Mouse (Mus musculus): ENCODE measurements around the gene Atat1. TPM values are rescaled to one million over a fixed set of nuclear protein-coding genes. Genes with fewer than 3 reads are reported as not detected.

The Atat1 gene
- polyA plus RNA-seq, 1 experiment from 2014 or later, result 213 TPM

DNA sequence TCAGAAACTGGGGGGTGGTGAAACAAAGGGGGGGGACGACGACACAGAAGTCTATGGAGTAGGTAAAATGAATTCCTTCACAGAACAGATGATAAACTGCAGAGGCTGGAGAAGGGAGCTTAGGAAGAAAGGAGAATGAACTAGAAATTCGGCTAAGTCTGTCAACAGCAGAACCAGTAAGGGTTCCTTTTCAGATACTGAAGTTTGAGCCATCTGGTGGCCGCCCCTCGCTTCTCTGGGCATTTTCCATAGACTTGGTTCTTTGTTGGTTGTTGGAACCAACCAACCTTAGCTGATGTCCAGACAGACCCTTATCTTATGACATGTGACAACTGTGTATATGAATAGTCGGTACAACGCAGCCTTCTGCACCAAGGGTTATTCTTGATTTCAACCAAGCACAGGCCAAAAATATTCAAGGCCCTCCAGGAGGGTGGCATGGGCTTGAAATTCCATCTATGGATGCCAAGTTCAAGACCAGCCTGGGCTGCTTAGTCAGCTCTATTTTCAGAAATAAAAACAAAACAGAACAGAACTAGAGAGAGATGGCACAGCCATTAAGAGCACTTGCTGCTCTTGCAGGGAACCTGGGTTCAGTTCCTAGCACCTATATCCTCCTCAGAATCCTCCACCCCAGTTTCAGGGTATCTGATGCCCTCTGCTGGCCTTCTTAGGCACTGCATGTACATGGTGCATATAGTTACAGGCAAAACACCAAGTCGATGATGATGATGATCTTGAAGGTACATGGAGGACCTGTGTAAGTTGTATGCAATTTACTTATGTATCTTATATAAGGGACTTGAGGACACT, 38.8 kb downstream of the Atat1 start:
- H3K4me2 ChIP-seq (ENCODE audit: low read depth), result peak overlapping the region; percentile 86
- H3K36me3 ChIP-seq (ENCODE audit: control insufficient read depth, insufficient read depth, low read length), result peaks cover 12% of the 10 kb centered on the region
- no peak for ATAC-seq (ENCODE audit: insufficient read depth, low FRiP score, low TSS enrichment)
- no peaks in the 10 kb centered on the region for H3K27me3 ChIP-seq (ENCODE audit: control insufficient read depth, insufficient read depth, low read length)
- no peak for DNase-seq (ENCODE audit: low spot score)
- no peak overlapping the region for H3K9ac ChIP-seq (ENCODE audit: low read length)
- no peaks in the 10 kb centered on the region for H3K9me3 ChIP-seq (ENCODE audit: control insufficient read depth, low read length)
- H3K4me3 ChIP-seq (ENCODE audit: low read depth, low read length), result 0 out of 2 replicates have a peak overlapping the region, but pooled peaks have one; percentile 6
- WGBS, result 86% methylated on average over 8 of the region's 8 CpGs
- peaks cover 37% of the 10 kb centered on the region for H3K4me1 ChIP-seq (ENCODE audit: control insufficient read depth, insufficient read depth, low read length)
- H3K27ac ChIP-seq (ENCODE audit: low read depth, low read length), result no peak overlapping the region

DNA sequence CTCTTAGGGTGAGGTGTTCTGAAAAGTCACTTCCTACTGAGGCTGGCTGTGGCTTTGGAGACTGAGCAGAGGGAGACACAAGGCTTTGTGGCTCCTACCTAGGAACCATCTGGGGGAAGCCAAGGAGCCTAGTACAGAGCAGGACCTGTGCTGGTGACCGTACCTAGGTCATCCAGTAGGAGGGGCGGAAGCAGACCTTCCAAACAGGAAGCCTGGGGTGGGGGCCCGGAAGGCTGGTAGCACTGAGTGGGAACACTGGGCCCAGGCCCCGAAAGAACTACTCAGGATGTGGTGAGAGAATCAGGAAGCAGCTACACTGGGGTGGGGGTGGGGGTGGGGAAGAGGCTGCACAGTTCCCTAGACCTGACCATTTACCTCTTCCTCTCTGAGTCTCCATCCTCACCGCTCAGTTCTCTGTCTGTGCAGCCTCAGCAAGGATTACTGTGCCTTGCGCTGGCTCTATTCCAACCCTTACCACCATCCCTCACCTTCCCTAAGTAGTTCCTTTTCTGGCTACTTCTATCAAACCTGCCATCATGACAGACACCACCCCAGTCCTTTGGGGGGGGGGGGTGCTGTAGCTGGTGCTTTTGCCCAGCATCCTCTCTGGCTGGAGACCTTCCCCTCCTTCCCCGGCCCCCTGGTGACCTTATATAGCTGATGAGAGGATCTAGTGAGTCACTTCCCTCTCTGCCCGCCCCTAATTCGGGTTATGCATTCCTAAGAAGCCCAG, 39.6 kb downstream of the Atat1 start:
- H3K9ac ChIP-seq (ENCODE audit: low read length), result peak overlapping the region; percentile 31; the same call in 1 of the 2 replicates
- WGBS, result 69% methylated on average over 9 of the region's 9 CpGs

GRCm38 (mm10) chr17:35869346-35870067, 40.4 kb downstream of the Atat1 start:
- Histone ChIP-seq H3K4me2 (ENCODE audit: low read depth) (peak overlapping the region; percentile 86), H3K36me3 (ENCODE audit: control insufficient read depth, insufficient read depth, low read length) (peaks cover 11% of the 10 kb centered on the region), H3K9me3 (ENCODE audit: control insufficient read depth, low read length) (no peaks in the 10 kb centered on the region), H3K4me1 (ENCODE audit: control insufficient read depth, insufficient read depth, low read length) (peaks cover 37% of the 10 kb centered on the region), H3K27me3 (ENCODE audit: control insufficient read depth, insufficient read depth, low read length) (no peaks in the 10 kb centered on the region), H3K27ac (ENCODE audit: low read depth, low read length) (peak overlapping the region; percentile 54; the same call in 1 of the 2 replicates), H3K9ac (ENCODE audit: low read length) (peak overlapping the region; percentile 94), H3K4me3 (ENCODE audit: low read depth, low read length) (peak overlapping the region; percentile 77)
- WGBS, result 9% methylated on average over 7 of the region's 7 CpGs
- DNase-seq (ENCODE audit: low spot score) (peak; percentile 27), ATAC-seq (ENCODE audit: insufficient read depth, low FRiP score, low TSS enrichment) (no peak)

More for the DNA sequence above, 39.6 kb downstream of the Atat1 start:
- Histone ChIP-seq H3K4me1 (ENCODE audit: control insufficient read depth, insufficient read depth, low read length) (peaks cover 37% of the 10 kb centered on the region), H3K27ac (ENCODE audit: low read depth, low read length) (0 out of 2 replicates have a peak overlapping the region, but pooled peaks have one; percentile 3), H3K4me3 (ENCODE audit: low read depth, low read length) (peak overlapping the region; percentile 77), H3K36me3 (ENCODE audit: control insufficient read depth, insufficient read depth, low read length) (peaks cover 12% of the 10 kb centered on the region), H3K27me3 (ENCODE audit: control insufficient read depth, insufficient read depth, low read length) (no peaks in the 10 kb centered on the region), H3K9me3 (ENCODE audit: control insufficient read depth, low read length) (no peaks in the 10 kb centered on the region), H3K4me2 (ENCODE audit: low read depth) (peak overlapping the region; percentile 86)
- DNase-seq (ENCODE audit: low spot score), result no peak
- ATAC-seq (ENCODE audit: insufficient read depth, low FRiP score, low TSS enrichment), result no peak

GRCm38 (mm10) chr17:35868961-35869345, 40.9 kb downstream of the Atat1 start:
- Histone ChIP-seq H3K4me2 (ENCODE audit: low read depth) (peak overlapping the region; percentile 86), H3K27me3 (ENCODE audit: control insufficient read depth, insufficient read depth, low read length) (no peaks in the 10 kb centered on the region), H3K4me1 (ENCODE audit: control insufficient read depth, insufficient read depth, low read length) (peaks cover 37% of the 10 kb centered on the region), H3K9me3 (ENCODE audit: control insufficient read depth, low read length) (no peaks in the 10 kb centered on the region), H3K36me3 (ENCODE audit: control insufficient read depth, insufficient read depth, low read length) (peaks cover 7% of the 10 kb centered on the region; the same call in 1 of the 2 replicates), H3K4me3 (ENCODE audit: low read depth, low read length) (peak overlapping the region; percentile 77), H3K9ac (ENCODE audit: low read length) (peak overlapping the region; percentile 94), H3K27ac (ENCODE audit: low read depth, low read length) (peak overlapping the region; percentile 54; the same call in 1 of the 2 replicates)
- 10% methylated on average over 7 of the region's 7 CpGs for WGBS
- DNase-seq (ENCODE audit: low spot score), result no peak
- ATAC-seq (ENCODE audit: insufficient read depth, low FRiP score, low TSS enrichment), result no peak

DNA sequence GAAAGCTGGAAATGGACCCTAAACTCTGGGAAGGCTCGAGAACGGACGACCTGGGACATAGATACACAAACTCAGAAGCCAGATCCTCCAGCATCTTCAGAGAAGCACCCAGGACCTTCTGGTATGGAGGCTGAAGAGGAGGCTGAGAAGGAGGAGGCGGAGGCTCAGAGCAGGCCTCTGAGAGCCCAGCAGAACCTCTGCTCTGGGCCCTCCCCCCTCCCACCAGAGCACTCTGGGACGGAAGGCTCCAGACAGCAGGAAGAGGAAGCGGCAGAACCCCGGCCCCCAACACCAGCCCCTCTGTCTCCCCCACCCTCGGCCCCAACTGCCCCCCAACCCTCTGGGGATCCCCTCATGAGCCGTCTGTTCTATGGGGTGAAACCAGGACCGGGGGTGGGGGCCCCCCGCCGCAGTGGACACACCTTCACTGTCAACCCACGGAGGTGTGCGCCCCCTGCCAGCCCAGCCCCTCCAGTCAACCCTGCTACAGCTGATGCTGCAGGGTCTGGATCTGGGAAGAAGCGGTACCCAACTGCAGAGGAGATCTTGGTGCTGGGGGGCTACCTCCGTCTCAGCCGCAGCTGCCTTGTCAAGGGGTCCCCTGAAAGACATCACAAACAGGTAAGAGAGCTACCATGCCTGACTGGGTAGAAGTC, 41.6 kb downstream of the Atat1 start:
- no peaks in the 10 kb centered on the region for H3K9me3 ChIP-seq (ENCODE audit: control insufficient read depth, low read length)
- ATAC-seq (ENCODE audit: insufficient read depth, low FRiP score, low TSS enrichment) (no peak), DNase-seq (ENCODE audit: low spot score) (no peak)
- H3K27ac ChIP-seq (ENCODE audit: low read depth, low read length), result peak overlapping the region; percentile 98
- peaks cover 32% of the 10 kb centered on the region for H3K4me1 ChIP-seq (ENCODE audit: control insufficient read depth, insufficient read depth, low read length)
- peaks cover 6% of the 10 kb centered on the region; the same call in 1 of the 2 replicates for H3K36me3 ChIP-seq (ENCODE audit: control insufficient read depth, insufficient read depth, low read length)
- H3K4me3 ChIP-seq (ENCODE audit: low read depth, low read length), result peak overlapping the region; percentile 77
- no peaks in the 10 kb centered on the region for H3K27me3 ChIP-seq (ENCODE audit: control insufficient read depth, insufficient read depth, low read length)
- peak overlapping the region; percentile 94 for H3K9ac ChIP-seq (ENCODE audit: low read length)
- 46% methylated on average over 15 of the region's 17 CpGs for WGBS
- H3K4me2 ChIP-seq (ENCODE audit: low read depth), result peak overlapping the region; percentile 86

DNA sequence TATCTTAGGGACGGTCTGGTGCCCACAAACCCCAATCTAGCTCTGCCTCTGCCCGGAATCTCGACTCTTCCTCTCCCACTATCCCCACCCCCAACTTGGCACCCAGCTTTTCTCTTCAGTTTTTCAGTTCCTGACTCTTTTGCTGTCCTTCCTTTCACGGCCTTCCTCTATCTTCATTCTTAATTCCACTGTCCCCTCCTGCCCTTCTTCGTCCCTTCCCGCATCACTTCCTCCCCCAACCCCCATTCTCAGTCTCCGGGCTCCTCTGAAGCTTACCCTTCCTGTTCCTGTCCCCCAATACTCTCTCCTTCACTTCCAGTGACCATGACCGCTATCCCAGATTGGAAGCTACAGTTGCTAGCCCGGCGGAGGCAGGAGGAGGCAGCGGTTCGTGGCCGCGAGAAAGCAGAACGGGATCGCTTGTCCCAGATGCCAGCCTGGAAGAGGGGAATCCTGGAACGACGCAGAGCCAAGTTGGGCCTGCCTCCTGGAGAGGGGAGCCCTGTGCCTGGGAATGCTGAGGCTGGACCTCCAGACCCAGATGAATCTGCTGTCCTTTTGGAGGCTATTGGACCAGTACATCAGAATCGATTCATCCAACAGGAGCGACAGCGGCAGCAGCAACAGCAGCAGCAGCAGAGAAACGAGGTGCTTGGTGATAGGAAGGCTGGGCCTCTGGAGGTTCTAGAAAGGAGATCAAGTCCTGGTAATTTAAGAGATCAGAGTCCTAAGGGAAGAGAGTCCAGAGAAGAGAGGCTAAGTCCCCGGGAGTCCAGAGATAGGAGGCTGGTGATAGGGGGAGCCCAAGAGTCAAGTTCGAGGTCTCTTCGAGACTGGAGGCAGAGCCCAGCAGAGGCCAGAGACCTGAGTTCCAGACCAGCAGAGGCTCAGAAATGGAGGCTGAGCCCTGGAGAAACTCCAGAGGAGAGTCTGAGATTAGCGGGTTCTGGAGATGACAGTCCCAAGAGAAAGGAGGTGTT, 42.7 kb downstream of the Atat1 start:
- DNase-seq (ENCODE audit: low spot score), result peak; percentile 41
- no peaks in the 10 kb centered on the region for H3K27me3 ChIP-seq (ENCODE audit: control insufficient read depth, insufficient read depth, low read length)
- peak overlapping the region; percentile 94 for H3K9ac ChIP-seq (ENCODE audit: low read length)
- peak overlapping the region; percentile 86 for H3K4me2 ChIP-seq (ENCODE audit: low read depth)
- peak overlapping the region; percentile 77 for H3K4me3 ChIP-seq (ENCODE audit: low read depth, low read length)
- H3K9me3 ChIP-seq (ENCODE audit: control insufficient read depth, low read length), result no peaks in the 10 kb centered on the region
- peak overlapping the region; percentile 98 for H3K27ac ChIP-seq (ENCODE audit: low read depth, low read length)
- ATAC-seq (ENCODE audit: insufficient read depth, low FRiP score, low TSS enrichment), result no peak
- WGBS, result 9% methylated on average over 26 of the region's 26 CpGs
- H3K4me1 ChIP-seq (ENCODE audit: control insufficient read depth, insufficient read depth, low read length), result peaks cover 28% of the 10 kb centered on the region
- H3K36me3 ChIP-seq (ENCODE audit: control insufficient read depth, insufficient read depth, low read length), result peaks cover 6% of the 10 kb centered on the region; the same call in 1 of the 2 replicates

- Histone ChIP-seq H3K27me3 (ENCODE audit: control insufficient read depth, insufficient read depth, low read length) (no peaks in the 10 kb centered on the region), H3K4me2 (ENCODE audit: low read depth) (peak overlapping the region; percentile 86), H3K9me3 (ENCODE audit: control insufficient read depth, low read length) (no peaks in the 10 kb centered on the region), H3K4me3 (ENCODE audit: low read depth, low read length) (peak overlapping the region; percentile 77), H3K4me1 (ENCODE audit: control insufficient read depth, insufficient read depth, low read length) (peaks cover 28% of the 10 kb centered on the region), H3K36me3 (ENCODE audit: control insufficient read depth, insufficient read depth, low read length) (peaks cover 6% of the 10 kb centered on the region; the same call in 1 of the 2 replicates), H3K9ac (ENCODE audit: low read length) (peak overlapping the region; percentile 94), H3K27ac (ENCODE audit: low read depth, low read length) (peak overlapping the region; percentile 98)
- WGBS, result 0% methylated on average over 30 of the region's 38 CpGs
- ATAC-seq (ENCODE audit: insufficient read depth, low FRiP score, low TSS enrichment), result peak; percentile 62
- DNase-seq (ENCODE audit: low spot score), result no peak
Observed at GRCm38 (mm10) chr17:35866281-35866831, 43.5 kb downstream of the Atat1 start.

All from neural tube, embryonic 11.5 days (tissue).